Mouse (Mus musculus): ENCODE data around the gene Clstn3. TPM values are rescaled to one million over a fixed set of nuclear protein-coding genes. Genes with fewer than 3 reads are reported as not detected.
"Not testable (repeated sequence)": the region's sequence is repeated elsewhere in the genome, so short reads cannot be mapped to it uniquely, and the experiment has no call there.

Clstn3 gene
- total RNA-seq (2021), result 64.4 and 98.3 TPM in 2 replicates
- long read RNA-seq, full-length matches to known transcripts, result 29 of 123 reads
- long read RNA-seq, partial matches to known transcripts, result 15 of 123 reads
- long read RNA-seq, other reads (novel, unspliced or antisense), result 79 of 123 reads

DNA sequence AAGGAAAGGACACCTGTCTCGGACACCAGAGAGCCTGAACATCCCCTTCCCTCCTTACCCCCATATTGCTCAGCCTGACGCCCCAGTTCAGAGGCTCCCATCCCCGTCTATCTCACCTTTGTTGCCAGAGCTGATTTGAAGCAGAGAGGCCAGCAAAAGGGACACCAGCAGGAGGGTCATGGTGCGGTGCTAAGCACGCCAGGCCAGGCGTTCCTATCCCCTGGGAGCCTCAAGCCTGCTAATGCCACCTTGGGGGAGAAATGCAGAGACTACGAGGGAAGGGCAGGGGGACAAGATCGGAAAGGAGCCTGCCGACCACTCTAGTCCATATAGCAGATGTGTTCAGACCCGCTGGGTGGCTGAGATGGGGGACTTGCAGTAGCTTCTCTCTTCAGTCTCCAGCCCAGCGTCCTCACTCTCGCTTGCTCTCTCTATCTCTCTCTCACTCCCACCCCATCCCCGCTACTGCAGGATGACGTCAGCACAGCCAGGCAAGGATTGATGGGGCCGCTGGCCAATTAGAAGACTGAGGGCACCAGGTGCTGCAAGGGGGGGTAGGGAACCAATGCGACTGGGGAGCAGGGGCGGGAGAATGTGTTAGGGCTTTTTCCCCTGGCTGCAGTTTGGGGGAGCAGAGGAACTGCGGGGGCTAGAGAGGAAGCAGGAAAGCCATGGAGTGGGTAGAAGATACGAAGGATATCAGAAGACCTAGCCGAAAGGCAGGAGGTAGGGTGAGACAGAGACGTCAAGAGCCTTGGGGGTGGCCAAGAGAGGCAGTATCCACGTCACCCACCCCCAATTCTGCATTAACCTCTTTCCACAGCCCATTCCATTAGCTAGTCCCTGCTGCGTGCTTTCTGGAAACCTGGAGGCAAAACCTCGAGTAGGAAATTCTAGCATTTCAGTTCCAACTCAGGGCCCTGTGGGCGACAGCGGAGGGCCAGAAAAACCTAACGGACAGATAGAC, at the start of gene Clstn3:
Gene Clstn3 (minus strand): TSS at position 490 of the 967 bp plus-strand sequence.
- DNase-seq, result peak; percentile 87

DNA sequence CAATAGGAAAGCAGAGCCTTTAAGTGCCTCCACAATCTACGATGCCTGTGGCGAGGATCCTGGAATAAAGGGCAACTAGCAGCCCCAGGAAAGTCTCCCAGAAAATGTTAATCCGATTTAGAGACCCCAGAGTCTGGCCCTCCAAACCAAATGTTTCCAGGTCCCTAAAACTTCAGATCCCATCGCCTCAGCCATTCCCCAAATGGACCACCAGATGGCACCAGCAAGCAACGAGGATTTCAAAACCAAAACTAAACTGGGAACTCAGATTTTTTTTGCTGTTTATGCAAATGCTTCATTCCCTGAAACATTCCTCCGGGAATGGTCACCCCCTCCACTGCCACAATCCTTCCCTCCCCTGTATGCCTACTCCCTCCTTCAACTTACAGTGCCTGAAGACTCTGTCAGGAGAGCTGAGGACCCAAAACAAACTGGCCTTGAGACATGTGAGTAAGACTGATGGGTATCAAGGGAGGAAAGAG, 47.8 kb upstream of the Clstn3 start, which contains the start of gene C1ra:
Gene C1ra (plus strand): TSS at position 51 of the 482 bp plus-strand sequence.
- peak; percentile 67 for DNase-seq

DNA sequence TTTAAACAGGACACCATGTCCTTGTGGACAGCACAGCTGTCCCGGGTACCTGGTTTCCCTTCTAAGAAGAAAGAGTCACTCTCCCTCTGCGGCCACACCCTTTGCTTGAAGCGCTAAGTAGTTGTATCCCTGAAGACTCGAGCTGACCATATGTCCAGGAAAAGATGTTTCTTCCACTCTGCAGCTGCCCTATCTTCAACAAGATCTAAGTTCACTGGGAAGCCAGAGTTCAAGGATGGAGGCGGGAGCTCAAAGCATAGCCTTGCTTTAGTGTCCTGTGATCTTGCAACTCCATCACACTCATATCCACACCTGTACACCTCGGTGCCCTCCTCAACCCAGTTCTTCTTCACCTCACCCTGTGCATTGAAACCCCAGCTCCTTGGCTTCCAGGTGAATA, 47.3 kb upstream of the Clstn3 start:
- no peak for DNase-seq

DNA sequence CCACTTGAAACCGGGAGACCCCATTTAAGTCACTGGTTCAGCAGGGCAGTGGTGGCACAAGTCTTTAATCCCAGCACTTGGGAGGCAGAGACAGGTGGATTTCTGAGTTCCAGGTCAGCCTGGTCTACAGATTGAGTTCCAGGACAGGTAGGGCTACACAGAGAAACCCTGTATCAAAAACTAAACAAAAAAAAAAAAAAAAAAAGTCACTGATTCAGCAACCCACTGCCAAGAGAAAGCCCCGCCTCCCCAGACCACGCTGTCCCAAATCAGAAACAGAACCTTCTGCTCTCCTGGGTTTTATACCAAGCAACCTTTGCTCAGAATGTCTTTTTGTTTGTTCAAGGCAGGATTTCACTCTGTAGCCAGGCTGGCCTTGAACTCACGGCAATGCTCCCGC, 44.6 kb upstream of the Clstn3 start:
- not testable (repeated sequence) for DNase-seq

DNA sequence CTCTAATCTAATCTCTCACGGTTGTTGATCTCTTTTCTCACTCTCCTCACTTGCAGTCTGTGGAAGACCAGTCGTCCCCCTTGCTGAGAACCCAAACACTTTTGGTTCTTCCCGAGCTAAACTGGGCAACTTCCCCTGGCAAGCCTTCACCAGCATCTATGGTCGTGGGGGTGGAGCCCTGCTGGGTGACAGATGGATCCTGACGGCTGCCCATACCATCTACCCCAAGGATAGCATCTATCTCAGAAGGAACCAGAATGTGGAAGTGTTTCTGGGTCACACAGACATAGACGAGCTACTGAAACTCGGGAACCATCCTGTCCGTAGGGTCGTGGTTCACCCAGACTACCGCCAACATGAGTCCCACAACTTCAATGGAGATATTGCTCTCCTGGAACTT, 43.7 kb upstream of the Clstn3 start:
- DNase-seq, result no peak

DNA sequence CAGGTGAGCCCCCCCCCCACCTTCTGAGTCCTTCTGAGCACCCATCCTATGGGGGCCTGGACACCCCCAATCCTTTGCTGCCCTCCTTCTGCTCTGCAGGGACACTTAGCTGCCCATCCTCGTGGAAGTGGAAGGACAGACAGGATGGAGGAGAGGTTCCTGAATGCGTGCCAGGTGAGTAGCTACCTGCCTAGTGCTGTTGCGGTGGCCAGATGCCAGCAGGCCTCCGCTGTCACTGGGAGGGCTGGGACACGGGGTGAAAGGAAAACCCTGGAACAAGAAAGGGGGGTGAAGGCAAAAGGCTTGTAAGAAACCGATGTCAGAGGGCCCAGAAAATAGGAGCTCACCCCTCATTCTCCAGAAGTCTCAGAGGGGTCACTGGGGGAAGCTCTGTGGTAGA, 42.4 kb upstream of the Clstn3 start:
- DNase-seq, result no peak

DNA sequence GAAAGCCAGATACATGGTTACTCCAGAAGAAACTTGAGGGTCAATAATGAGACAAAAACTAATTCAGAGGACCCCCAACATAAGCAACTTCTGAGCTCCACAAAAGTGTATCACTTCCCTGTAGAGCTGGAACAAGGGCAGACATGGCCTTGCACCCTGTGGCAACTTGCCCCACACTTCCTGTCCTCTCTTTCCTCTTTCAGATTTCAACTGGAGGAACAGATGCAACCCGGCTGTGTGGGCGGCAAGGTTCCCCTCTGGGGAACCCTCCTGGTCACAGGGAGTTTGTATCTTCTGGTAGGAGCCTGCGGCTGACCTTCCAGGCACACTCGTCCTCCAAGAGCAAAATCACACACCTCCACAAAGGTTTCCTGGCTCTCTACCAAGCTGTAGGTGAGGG, 40.4 kb upstream of the Clstn3 start:
- DNase-seq, result no peak

DNA sequence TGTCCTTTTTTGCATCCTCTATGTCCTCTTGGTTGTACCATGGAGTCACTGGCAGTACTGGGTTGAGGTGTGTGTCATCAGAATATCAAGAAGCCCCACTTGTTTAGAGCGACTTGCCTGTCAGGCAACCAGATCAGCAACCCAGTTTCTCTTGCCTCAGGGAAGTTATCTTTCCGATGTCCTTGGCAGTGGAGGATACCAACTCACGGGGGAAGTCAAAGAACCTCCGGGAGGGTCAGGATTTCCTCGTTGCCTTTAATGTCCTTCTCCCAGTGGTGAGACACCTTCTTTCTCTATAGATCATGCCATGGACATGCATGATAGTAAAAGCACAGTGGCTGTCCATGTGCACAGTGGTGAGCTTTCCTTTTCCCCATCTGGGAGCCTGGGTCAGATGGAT, 37.4 kb upstream of the Clstn3 start:
- DNase-seq, result no peak

DNA sequence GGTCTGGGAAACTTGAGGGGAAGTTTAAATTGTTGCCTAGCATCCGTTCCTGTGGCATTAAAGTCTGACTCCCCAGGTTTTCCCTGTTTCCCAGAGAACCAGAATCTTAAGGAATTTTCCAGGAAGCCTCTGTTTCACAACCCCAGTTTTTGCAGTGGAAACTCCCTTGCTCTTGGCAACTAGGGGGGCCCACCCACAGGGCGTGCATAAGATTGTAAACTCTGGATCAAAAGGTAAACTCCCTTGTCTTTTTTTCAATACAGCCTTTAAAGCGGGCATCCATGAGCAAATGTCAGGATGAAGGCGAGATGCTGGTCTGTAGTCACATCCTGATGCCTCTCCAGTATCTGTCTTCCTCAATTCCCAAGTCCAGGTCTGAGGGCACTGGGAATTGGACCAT, 36.9 kb upstream of the Clstn3 start:
- DNase-seq, result no peak

DNA sequence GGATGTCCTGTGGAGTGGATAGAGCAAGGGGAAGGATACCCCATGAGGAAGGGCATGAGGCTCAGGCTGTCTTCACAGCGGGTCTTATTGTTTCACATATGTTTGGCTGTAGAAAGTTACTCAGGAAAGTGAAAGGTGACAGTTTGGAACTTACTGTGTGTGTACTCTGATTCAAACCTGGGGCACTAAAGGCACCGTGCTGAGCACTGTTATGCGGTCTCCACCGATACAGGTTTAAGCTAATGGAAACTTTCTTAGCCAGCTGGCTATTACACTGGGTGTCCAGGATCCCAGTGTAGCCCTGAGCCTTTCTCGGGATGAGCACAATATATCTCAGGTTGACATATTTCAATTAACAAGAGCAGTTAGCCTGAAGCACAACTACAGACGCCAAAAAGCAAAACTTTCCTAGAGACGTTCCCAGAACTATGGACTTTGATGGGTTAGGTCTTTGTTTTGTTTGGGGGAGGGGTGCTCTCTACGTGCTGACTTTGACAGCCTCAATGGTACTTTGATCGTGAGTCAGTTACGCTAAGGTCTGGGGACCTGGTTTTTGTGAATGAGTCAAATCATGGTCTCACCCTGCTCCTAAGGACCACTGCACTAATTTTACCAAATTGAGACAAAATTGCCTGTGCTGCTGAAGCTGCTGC, 35.4 kb upstream of the Clstn3 start:
- DNase-seq, result no peak

DNA sequence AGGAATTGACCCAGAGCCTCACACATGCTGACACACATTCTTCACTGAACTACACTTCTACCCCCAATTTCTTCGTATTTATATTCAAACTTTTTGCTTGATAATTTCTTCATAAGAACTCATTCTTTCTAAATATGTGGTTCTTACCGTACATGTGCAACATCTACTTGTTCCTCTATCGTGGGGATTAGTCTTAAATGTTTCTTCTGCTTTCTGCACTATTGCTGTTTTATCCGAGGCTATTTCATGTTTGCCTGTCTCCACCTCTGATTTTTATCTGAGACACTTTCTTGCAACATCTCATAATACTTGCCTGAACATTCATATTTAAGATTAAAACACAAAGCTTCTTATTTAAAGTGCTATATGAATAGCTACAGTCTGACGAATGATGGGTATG, 31.5 kb upstream of the Clstn3 start:
- DNase-seq, result no peak

DNA sequence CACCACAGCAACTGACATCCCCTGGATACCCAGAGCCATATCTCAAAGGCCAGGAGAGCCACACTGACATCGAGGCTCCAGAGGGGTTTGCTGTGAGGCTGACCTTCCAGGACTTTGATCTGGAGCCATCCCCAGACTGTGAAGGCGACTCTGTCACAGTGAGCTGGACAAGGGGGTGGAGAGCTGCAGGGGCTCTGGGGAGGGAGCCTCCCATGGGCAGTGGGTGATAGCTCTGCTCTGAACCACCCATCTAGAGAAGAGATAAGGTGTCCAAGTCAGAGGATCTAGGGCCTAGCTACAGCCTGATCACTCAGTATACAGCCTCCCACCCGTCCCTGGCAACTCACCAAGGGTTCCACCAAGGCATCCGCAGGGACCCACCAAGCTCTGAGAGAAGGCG, 29.3 kb upstream of the Clstn3 start:
- no peak for DNase-seq

DNA sequence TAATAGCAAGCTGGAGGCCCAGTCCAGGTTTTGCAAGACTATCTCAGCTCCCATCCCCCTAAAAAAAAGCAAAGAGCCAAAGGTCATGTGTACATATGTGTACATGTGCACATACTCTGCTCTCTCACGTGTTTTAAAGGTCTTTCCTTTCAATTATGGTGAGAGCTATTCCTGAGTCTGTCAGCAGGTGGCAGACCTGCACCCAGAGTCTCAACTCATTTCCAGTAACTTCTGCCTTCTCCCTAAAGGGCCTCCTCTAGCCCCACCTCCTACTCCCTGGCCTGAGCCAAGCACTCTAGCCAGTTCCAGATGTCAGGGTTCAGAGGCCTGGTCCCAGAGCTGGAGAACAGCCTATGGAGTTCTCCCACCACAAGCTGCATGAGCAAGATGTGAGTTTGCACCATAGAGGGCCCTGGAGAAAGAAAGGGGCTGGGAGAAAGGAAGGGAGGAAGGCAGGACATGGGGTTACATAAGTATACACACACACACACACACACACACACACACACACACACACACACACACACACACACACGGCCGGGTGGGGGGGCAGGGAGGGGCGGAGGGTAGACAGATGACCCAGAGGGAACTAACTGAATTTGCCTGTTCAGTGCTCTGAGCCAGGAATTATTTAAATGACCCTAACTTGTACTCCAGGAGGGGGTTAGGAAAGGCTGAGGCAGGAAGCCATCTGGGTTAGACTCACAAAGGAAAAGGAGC, 28.4 kb upstream of the Clstn3 start, which contains the start of gene C1rl:
Gene C1rl (plus strand): TSS at position 272 of the 720 bp plus-strand sequence.
- DNase-seq, result peak; percentile 76

DNA sequence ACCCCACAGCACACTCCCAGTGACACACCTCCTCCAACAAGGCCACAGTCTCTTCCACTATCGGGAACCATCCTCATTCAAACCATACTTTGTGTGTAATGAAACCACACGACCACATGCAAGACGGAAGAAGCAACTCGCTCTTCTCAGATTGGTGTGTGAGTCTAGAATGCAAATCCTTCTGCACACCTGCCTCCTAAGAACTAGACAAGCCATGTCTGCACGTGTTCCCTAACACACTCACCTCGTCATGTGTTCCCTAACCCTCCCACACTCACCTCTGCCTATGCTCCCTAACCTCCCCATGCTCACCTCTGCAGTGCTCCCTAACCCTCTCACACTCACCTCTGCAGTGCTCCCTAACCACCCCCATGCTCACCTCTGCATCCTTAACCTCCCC, 26.8 kb upstream of the Clstn3 start:
- DNase-seq, result no peak

DNA sequence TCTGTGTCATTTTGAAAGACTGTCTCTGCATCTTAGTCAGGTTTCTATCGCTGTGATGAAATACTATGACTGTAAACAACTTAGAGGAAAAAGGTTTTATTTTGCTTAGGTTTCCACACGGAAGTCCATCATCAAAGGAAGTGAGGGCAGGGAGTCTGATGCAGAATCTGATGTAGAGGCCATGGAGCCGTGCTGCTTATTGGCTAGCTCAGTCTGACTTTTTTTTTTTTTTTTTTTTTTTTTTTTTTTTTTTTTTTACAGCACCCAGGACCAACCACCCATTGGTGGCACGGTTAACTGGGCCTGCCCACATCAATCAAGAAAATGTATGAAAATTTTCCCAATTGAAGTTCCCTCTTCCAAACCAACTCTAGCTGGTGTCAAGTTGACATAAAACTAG, 24.4 kb upstream of the Clstn3 start:
- no peak for DNase-seq

DNA sequence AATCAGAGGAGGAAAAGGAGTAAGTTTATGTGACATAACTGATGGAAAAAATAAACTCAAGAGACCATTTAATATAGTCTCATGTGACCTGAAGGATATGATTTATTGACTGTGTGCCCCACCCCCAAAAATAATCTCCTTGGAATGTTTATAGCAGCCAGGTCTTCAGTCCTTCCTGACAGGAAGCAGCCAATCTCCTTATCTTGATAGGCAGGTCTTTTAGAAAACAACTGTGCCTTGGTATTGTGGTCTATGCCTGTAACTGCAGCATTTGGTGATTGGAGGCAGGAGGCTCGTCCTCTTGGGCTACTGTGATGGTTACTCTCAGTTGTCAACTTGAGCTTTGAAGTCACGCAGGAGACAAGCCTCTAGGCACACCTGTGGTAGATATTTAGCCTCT, 22.9 kb upstream of the Clstn3 start:
- DNase-seq, result no peak

DNA sequence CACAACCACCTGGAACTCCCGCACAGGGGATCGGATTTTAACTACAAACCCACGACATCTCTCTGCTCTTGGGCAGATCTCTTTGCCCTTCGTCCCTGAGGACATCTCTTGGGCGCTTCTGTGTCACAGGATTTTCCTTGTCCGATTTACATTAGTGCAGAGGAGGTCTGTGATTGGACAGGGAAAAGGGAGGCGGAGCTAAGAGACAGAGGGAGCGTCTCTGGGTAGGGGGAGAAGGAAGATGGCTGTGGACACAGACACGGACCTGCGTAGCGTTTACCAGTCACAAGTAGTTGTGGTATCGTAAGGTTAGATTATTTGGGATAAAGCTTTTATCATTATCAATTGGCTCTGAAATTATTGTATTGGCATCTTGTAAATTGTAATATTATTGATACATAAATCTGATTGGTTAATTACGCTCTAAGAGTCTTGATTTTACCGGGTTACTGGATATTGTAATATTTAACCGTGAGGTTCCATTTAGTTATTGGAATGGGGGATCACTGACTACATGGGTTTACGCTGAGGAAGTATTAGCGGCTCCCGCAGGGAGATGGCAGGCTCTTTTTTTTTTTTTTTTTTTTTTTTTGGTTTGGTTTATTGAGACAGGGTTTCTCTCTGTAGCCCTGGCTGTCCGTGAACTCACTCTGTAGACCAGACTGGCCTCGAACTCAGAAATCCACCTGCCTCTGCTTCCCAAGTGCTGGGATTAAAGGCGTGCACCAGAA, 21.0 kb upstream of the Clstn3 start:
- DNase-seq, result no peak

DNA sequence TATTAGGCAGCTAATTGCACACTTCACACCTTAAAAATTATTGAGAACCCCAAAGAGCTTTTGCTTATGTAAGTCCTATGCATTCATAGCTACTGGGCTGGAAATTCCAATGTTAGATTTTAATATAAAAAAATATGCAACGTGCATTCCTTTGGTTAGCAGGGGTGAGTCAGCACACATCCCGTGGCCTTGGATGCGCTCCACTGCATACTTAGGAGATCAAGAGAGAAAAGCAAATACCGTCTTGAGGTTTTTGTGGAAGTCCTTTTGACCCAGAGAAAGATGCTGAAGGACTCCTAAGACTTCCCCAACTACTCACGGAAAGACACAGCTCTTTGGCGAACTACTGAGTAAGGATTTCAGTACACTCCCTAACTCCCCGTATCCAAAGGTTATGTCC, 20.3 kb upstream of the Clstn3 start:
- peak; percentile 54 for DNase-seq

DNA sequence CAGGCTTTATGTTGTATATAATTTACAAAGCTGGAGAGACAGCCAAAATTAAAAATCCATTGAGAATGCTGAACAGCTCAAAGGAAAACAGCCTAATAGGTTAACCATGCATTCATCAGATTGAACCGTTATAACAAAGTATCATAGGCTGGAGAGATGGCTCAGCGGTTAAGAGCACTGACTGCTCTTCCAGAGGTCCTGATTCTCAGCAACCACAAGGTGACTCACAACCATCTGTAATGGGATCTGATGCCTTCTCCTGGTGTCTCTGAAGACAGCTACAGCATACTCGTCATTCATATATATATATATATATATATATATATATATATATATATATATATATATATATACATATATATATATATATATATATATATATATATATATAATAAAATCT, 19.2 kb upstream of the Clstn3 start:
- not testable (repeated sequence) for DNase-seq

DNA sequence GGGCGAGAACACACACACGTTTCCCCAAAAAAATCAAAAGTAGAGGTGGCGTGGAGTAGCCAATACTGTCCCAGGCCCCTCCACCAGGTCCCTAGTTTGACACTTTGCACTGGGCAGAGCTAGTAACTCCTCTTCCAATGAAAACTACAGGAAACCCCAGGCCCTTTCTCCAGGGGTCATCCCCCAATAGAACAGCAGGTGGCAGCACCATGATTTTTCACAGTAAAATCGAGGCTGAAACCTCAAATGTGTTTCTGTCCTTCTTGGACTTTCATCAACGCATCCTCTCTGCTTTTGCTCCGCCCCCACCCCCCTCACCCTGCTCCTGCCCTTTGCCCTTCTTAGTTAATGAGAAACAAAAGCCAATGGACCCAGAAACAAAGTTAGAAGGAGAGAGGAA, 17.0 kb upstream of the Clstn3 start:
- DNase-seq, result peak; percentile 60

DNA sequence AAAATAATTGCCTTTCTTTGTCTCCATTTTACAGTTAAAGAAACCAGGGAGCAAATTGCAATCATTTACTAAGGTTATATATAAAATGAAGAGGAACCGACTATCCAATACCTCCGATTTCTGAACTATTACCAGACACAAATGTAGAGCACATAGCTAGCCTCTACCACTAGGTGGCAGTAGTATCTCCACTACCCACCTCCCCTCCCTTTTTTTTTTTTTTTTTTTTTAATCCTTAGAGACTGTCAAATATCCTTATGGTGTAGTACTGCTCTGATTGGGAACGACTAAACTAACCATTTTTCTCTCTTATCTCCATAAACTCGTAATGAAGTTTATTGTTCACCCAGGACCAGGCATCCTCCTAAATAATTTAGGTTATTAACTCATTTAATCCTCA, 15.7 kb upstream of the Clstn3 start:
- no peak for DNase-seq

DNA sequence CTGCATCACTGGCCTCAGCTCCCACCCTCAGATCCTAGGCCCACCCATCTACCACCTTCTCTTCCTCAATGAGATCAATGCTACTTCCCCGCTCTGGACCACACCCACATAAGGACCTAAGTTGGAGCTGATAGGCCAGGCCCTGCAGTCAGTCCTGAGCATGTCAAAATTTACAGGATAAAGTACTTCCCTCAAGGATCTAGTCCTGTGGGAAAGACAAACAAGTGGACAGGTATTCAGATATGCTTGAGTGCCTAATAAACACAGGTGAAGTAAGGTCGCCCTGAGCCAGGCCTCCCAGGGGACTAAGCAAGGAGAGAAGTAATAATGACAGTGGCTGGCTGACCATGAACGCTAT, 15.0 kb upstream of the Clstn3 start:
- no peak for DNase-seq
